Mouse (Mus musculus) kidney, adult 2 months (tissue): ENCODE data around the gene Vps26b.

Experiments
- CTCF ChIP-seq: fragments of 200-500 bp; conservative IDR thresholded peaks from 2 replicates; pipeline ENCODE4 v1.5.1; 2011; ENCODE audit warnings: low read depth, mild to moderate bottlenecking, control low read depth, low read length, moderate library complexity, mixed read lengths; ENCODE audit not compliant: insufficient read depth, insufficient read length
- POLR2A ChIP-seq: fragments of 200-500 bp; IDR thresholded peaks from one replicate; pipeline ENCODE4 v1.6.1; 2011; ENCODE audit warnings: low read depth, low read length, control low read depth

GRCm38 (mm10) chr9:27074677-27075076 is 44.8 kb upstream of the Vps26b start:
- no peak for TF ChIP-seq CTCF
- no peak for TF ChIP-seq POLR2A
